Mouse (Mus musculus): ENCODE measurements around the gene Lbp. TPM values are rescaled to one million over a fixed set of nuclear protein-coding genes. Genes with fewer than 3 reads are reported as not detected.
A peak's percentile ranks its signal among the peaks of the same experiment; 100 is the strongest.

Lbp gene
- polyA plus RNA-seq, 1 experiment from 2014 or later: 2.3 TPM

GRCm38 (mm10) chr2:158295700-158296099 is 10.6 kb upstream of the Lbp start:
- WGBS: 61% methylated on average over 9 of the region's 9 CpGs
- Histone ChIP-seq H3K36me3 (ENCODE audit: control insufficient read depth, insufficient read depth, low read length) (no peaks in the 10 kb centered on the region), H3K9me3 (ENCODE audit: control insufficient read depth, low read length) (no peaks in the 10 kb centered on the region), H3K27ac (ENCODE audit: low read depth, low read length) (no peak overlapping the region), H3K9ac (ENCODE audit: low read length) (no peak overlapping the region), H3K27me3 (ENCODE audit: control insufficient read depth, insufficient read depth, low read length) (no peaks in the 10 kb centered on the region), H3K4me1 (ENCODE audit: control insufficient read depth, insufficient read depth, low read length) (no peaks in the 10 kb centered on the region), H3K4me2 (no peak overlapping the region), H3K4me3 (ENCODE audit: low read depth, low read length) (no peak overlapping the region)
- DNase-seq (ENCODE audit: low spot score, missing footprints) (no peak), ATAC-seq (ENCODE audit: low FRiP score) (no peak)

GRCm38 (mm10) chr2:158299203-158299602 is 7.1 kb upstream of the Lbp start:
- no peaks in the 10 kb centered on the region for H3K36me3 ChIP-seq (ENCODE audit: control insufficient read depth, insufficient read depth, low read length)
- H3K9me3 ChIP-seq (ENCODE audit: control insufficient read depth, low read length): no peaks in the 10 kb centered on the region
- H3K27ac ChIP-seq (ENCODE audit: low read depth, low read length): no peak overlapping the region
- H3K27me3 ChIP-seq (ENCODE audit: control insufficient read depth, insufficient read depth, low read length): no peaks in the 10 kb centered on the region
- no peak overlapping the region for H3K4me3 ChIP-seq (ENCODE audit: low read depth, low read length)
- H3K9ac ChIP-seq (ENCODE audit: low read length): no peak overlapping the region
- DNase-seq (ENCODE audit: low spot score, missing footprints): no peak
- no peak for ATAC-seq (ENCODE audit: low FRiP score)
- WGBS: 88% methylated on average over 3 of the region's 3 CpGs
- no peak overlapping the region for H3K4me2 ChIP-seq
- no peaks in the 10 kb centered on the region for H3K4me1 ChIP-seq (ENCODE audit: control insufficient read depth, insufficient read depth, low read length)

GRCm38 (mm10) chr2:158299731-158300130 is 6.6 kb upstream of the Lbp start:
- Histone ChIP-seq H3K4me2 (no peak overlapping the region), H3K9ac (ENCODE audit: low read length) (no peak overlapping the region), H3K27me3 (ENCODE audit: control insufficient read depth, insufficient read depth, low read length) (no peaks in the 10 kb centered on the region), H3K4me3 (ENCODE audit: low read depth, low read length) (no peak overlapping the region), H3K4me1 (ENCODE audit: control insufficient read depth, insufficient read depth, low read length) (no peaks in the 10 kb centered on the region), H3K27ac (ENCODE audit: low read depth, low read length) (no peak overlapping the region), H3K9me3 (ENCODE audit: control insufficient read depth, low read length) (no peaks in the 10 kb centered on the region), H3K36me3 (ENCODE audit: control insufficient read depth, insufficient read depth, low read length) (no peaks in the 10 kb centered on the region)
- WGBS: 74% methylated on average over 4 of the region's 4 CpGs
- DNase-seq (ENCODE audit: low spot score, missing footprints) (no peak), ATAC-seq (ENCODE audit: low FRiP score) (no peak)

- no peak overlapping the region for H3K4me2 ChIP-seq
- no peak for ATAC-seq (ENCODE audit: low FRiP score)
- H3K4me1 ChIP-seq (ENCODE audit: control insufficient read depth, insufficient read depth, low read length): no peaks in the 10 kb centered on the region; the same call in 1 of the 2 replicates
- H3K27me3 ChIP-seq (ENCODE audit: control insufficient read depth, insufficient read depth, low read length): no peaks in the 10 kb centered on the region
- no peaks in the 10 kb centered on the region for H3K36me3 ChIP-seq (ENCODE audit: control insufficient read depth, insufficient read depth, low read length)
- no peak for DNase-seq (ENCODE audit: low spot score, missing footprints)
- 83% methylated on average over 3 of the region's 3 CpGs for WGBS
- no peak overlapping the region for H3K27ac ChIP-seq (ENCODE audit: low read depth, low read length)
- H3K4me3 ChIP-seq (ENCODE audit: low read depth, low read length): no peak overlapping the region
- H3K9me3 ChIP-seq (ENCODE audit: control insufficient read depth, low read length): no peaks in the 10 kb centered on the region
- no peak overlapping the region for H3K9ac ChIP-seq (ENCODE audit: low read length)
Observed at GRCm38 (mm10) chr2:158302807-158303206, 3.5 kb upstream of the Lbp start.

GRCm38 (mm10) chr2:158306696-158307049 is 380 bp downstream of the Lbp start:
- ATAC-seq (ENCODE audit: low FRiP score) (no peak), DNase-seq (ENCODE audit: low spot score, missing footprints) (no peak)
- H3K4me1 ChIP-seq (ENCODE audit: control insufficient read depth, insufficient read depth, low read length): no peaks in the 10 kb centered on the region; the same call in 1 of the 2 replicates
- no peaks in the 10 kb centered on the region for H3K9me3 ChIP-seq (ENCODE audit: control insufficient read depth, low read length)
- H3K4me3 ChIP-seq (ENCODE audit: low read depth, low read length): no peak overlapping the region
- H3K4me2 ChIP-seq: no peak overlapping the region
- H3K9ac ChIP-seq (ENCODE audit: low read length): no peak overlapping the region
- no peak overlapping the region for H3K27ac ChIP-seq (ENCODE audit: low read depth, low read length)
- WGBS: 35% methylated on average over 6 of the region's 6 CpGs
- H3K27me3 ChIP-seq (ENCODE audit: control insufficient read depth, insufficient read depth, low read length): no peaks in the 10 kb centered on the region
- H3K36me3 ChIP-seq (ENCODE audit: control insufficient read depth, insufficient read depth, low read length): no peaks in the 10 kb centered on the region

- ATAC-seq (ENCODE audit: low FRiP score): no peak
Observed at GRCm38 (mm10) chr2:158308276-158308675, 2.0 kb downstream of the Lbp start.

GRCm38 (mm10) chr2:158313089-158313488 is 6.8 kb downstream of the Lbp start:
- no peak overlapping the region for H3K9ac ChIP-seq (ENCODE audit: low read length)
- no peak for DNase-seq (ENCODE audit: low spot score, missing footprints)
- 72% methylated on average over 1 of the region's 1 CpGs for WGBS
- H3K27me3 ChIP-seq (ENCODE audit: control insufficient read depth, insufficient read depth, low read length): no peaks in the 10 kb centered on the region
- no peak overlapping the region for H3K27ac ChIP-seq (ENCODE audit: low read depth, low read length)
- H3K36me3 ChIP-seq (ENCODE audit: control insufficient read depth, insufficient read depth, low read length): no peaks in the 10 kb centered on the region
- no peak overlapping the region for H3K4me2 ChIP-seq
- ATAC-seq (ENCODE audit: low FRiP score): no peak
- no peaks in the 10 kb centered on the region for H3K4me1 ChIP-seq (ENCODE audit: control insufficient read depth, insufficient read depth, low read length)
- H3K4me3 ChIP-seq (ENCODE audit: low read depth, low read length): no peak overlapping the region
- H3K9me3 ChIP-seq (ENCODE audit: control insufficient read depth, low read length): no peaks in the 10 kb centered on the region

More at GRCm38 (mm10) chr2:158308276-158308675, 2.0 kb downstream of the Lbp start:
- no peak overlapping the region for H3K27ac ChIP-seq (ENCODE audit: low read depth, low read length)
- H3K9me3 ChIP-seq (ENCODE audit: control insufficient read depth, low read length): no peaks in the 10 kb centered on the region
- H3K4me1 ChIP-seq (ENCODE audit: control insufficient read depth, insufficient read depth, low read length): no peaks in the 10 kb centered on the region; the same call in 1 of the 2 replicates
- no peaks in the 10 kb centered on the region for H3K36me3 ChIP-seq (ENCODE audit: control insufficient read depth, insufficient read depth, low read length)
- no peak overlapping the region for H3K9ac ChIP-seq (ENCODE audit: low read length)
- DNase-seq (ENCODE audit: low spot score, missing footprints): no peak
- 65% methylated on average over 5 of the region's 5 CpGs for WGBS
- H3K4me3 ChIP-seq (ENCODE audit: low read depth, low read length): no peak overlapping the region
- no peaks in the 10 kb centered on the region for H3K27me3 ChIP-seq (ENCODE audit: control insufficient read depth, insufficient read depth, low read length)
- no peak overlapping the region for H3K4me2 ChIP-seq

GRCm38 (mm10) chr2:158316371-158316770 is 10.1 kb downstream of the Lbp start:
- peak; percentile 21 for DNase-seq (ENCODE audit: low spot score, missing footprints)

GRCm38 (mm10) chr2:158317026-158317425 is 10.7 kb downstream of the Lbp start:
- peak; percentile 94 for DNase-seq (ENCODE audit: low spot score, missing footprints)
- no peak overlapping the region for H3K9ac ChIP-seq (ENCODE audit: low read length)
- 14% methylated on average over 5 of the region's 5 CpGs for WGBS
- no peak overlapping the region for H3K4me2 ChIP-seq
- H3K36me3 ChIP-seq (ENCODE audit: control insufficient read depth, insufficient read depth, low read length): no peaks in the 10 kb centered on the region
- no peaks in the 10 kb centered on the region for H3K27me3 ChIP-seq (ENCODE audit: control insufficient read depth, insufficient read depth, low read length)
- H3K27ac ChIP-seq (ENCODE audit: low read depth, low read length): no peak overlapping the region
- no peaks in the 10 kb centered on the region for H3K4me1 ChIP-seq (ENCODE audit: control insufficient read depth, insufficient read depth, low read length)
- no peak overlapping the region for H3K4me3 ChIP-seq (ENCODE audit: low read depth, low read length)
- ATAC-seq (ENCODE audit: low FRiP score): peak; percentile 84
- H3K9me3 ChIP-seq (ENCODE audit: control insufficient read depth, low read length): no peaks in the 10 kb centered on the region

More at GRCm38 (mm10) chr2:158316371-158316770, 10.1 kb downstream of the Lbp start:
- no peaks in the 10 kb centered on the region for H3K4me1 ChIP-seq (ENCODE audit: control insufficient read depth, insufficient read depth, low read length)
- H3K27me3 ChIP-seq (ENCODE audit: control insufficient read depth, insufficient read depth, low read length): no peaks in the 10 kb centered on the region
- no peak overlapping the region for H3K27ac ChIP-seq (ENCODE audit: low read depth, low read length)
- no peak overlapping the region for H3K4me2 ChIP-seq
- 72% methylated on average over 8 of the region's 8 CpGs for WGBS
- H3K9me3 ChIP-seq (ENCODE audit: control insufficient read depth, low read length): no peaks in the 10 kb centered on the region
- ATAC-seq (ENCODE audit: low FRiP score): no peak
- no peak overlapping the region for H3K4me3 ChIP-seq (ENCODE audit: low read depth, low read length)
- no peak overlapping the region for H3K9ac ChIP-seq (ENCODE audit: low read length)
- no peaks in the 10 kb centered on the region for H3K36me3 ChIP-seq (ENCODE audit: control insufficient read depth, insufficient read depth, low read length)

- DNase-seq (ENCODE audit: low spot score, missing footprints): peak; percentile 19
- H3K4me3 ChIP-seq (ENCODE audit: low read depth, low read length): no peak overlapping the region
- H3K4me2 ChIP-seq: no peak overlapping the region
- H3K9ac ChIP-seq (ENCODE audit: low read length): no peak overlapping the region
- no peaks in the 10 kb centered on the region for H3K4me1 ChIP-seq (ENCODE audit: control insufficient read depth, insufficient read depth, low read length)
- H3K27me3 ChIP-seq (ENCODE audit: control insufficient read depth, insufficient read depth, low read length): no peaks in the 10 kb centered on the region
- H3K27ac ChIP-seq (ENCODE audit: low read depth, low read length): no peak overlapping the region
- 89% methylated on average over 6 of the region's 6 CpGs for WGBS
- H3K36me3 ChIP-seq (ENCODE audit: control insufficient read depth, insufficient read depth, low read length): no peaks in the 10 kb centered on the region
- no peak for ATAC-seq (ENCODE audit: low FRiP score)
- H3K9me3 ChIP-seq (ENCODE audit: control insufficient read depth, low read length): no peaks in the 10 kb centered on the region
Observed at GRCm38 (mm10) chr2:158321596-158321995, 15.3 kb downstream of the Lbp start.
